Mouse (Mus musculus) embryonic facial prominence, embryonic 13.5 days (tissue): ENCODE data around the gene Olig3. TPM values are rescaled to one million over a fixed set of nuclear protein-coding genes. Genes with fewer than 3 reads are reported as not detected.

ENCODE experiments used
- ATAC-seq: fragments of 200-750 bp; cut with Nextera tagmentation; 2 replicates; pipeline ENCODE4 v1.8.0; 2017; ENCODE audit warnings: low read depth; ENCODE audit not compliant: insufficient number of reproducible peaks, insufficient read depth, low FRiP score, low TSS enrichment
- H3K27ac ChIP-seq: fragments of 300-500 bp; sonication (generic); 2 replicates; pipeline ENCODE4 v1.5.1; 2015; ENCODE audit warnings: moderate library complexity, mild to moderate bottlenecking, inconsistent platforms
- H3K27me3 ChIP-seq: fragments of 300-500 bp; sonication (generic); 2 replicates; pipeline ENCODE4 v1.6.1; 2015; ENCODE audit warnings: mild to moderate bottlenecking, inconsistent platforms
- H3K36me3 ChIP-seq: fragments of 300-500 bp; sonication (generic); 2 replicates; pipeline ENCODE4 v1.6.1; 2015; ENCODE audit warnings: mild to moderate bottlenecking, inconsistent platforms
- H3K4me1 ChIP-seq: fragments of 300-500 bp; sonication (generic); 2 replicates; pipeline ENCODE4 v1.6.1; 2015; ENCODE audit warnings: inconsistent platforms
- H3K4me2 ChIP-seq: fragments of 300-500 bp; sonication (generic); 2 replicates; pipeline ENCODE4 v1.6.1; 2015; ENCODE audit warnings: moderate library complexity, mild to moderate bottlenecking, inconsistent platforms
- H3K4me3 ChIP-seq: fragments of 300-500 bp; sonication (generic); 2 replicates; pipeline ENCODE4 v1.5.1; 2015; ENCODE audit warnings: mild to moderate bottlenecking, inconsistent platforms
- H3K9ac ChIP-seq: fragments of 300-500 bp; sonication (generic); 2 replicates; pipeline ENCODE4 v1.6.1; 2015; ENCODE audit warnings: mild to moderate bottlenecking, inconsistent platforms
- H3K9me3 ChIP-seq: fragments of 300-500 bp; sonication (generic); 2 replicates; pipeline ENCODE4 v1.6.1; 2016; ENCODE audit warnings: inconsistent platforms
- WGBS: fragments of 180-500 bp; shearing (Covaris S2); methylation state at CpG from one replicate; pipeline ENCODE4 v1.1.7; 2015; ENCODE audit warnings: mixed read lengths; 5-methylcytosine and 5-hydroxymethylcytosine counted together
- polyA plus RNA-seq: library from polyadenylated mRNA; unstranded; fragments of >200 nt; fragmentation: Nextera tagmentation; extraction: Ambion mirVana; gene quantifications from 2 replicates; pipeline ENCODE4 v1.2.1, GENCODE M21; 2015

Olig3 gene
- polyA plus RNA-seq, result 0.35 TPM in 1 of 2 replicates, not detected in the other

- ATAC-seq, result no peak
- Histone ChIP-seq H3K4me3 (peak within 1 kb of the TSS; percentile 16; the same call in 1 of the 2 replicates), H3K27ac (no peak within 1 kb of the TSS), H3K9me3 (no peaks in the 10 kb centered on the region), H3K9ac (no peak within 1 kb of the TSS; the same call in 1 of the 2 replicates), H3K4me1 (peaks cover 10% of the 10 kb centered on the region), H3K27me3 (peaks cover 98% of the 10 kb centered on the region), H3K36me3 (no peaks in the 10 kb centered on the region), H3K4me2 (peak within 1 kb of the TSS; percentile 37)
- under 1% methylated on average over 9 of the region's 9 CpGs for WGBS
These were observed at the start of gene Olig3 for GRCm38 (mm10) chr10:19356071-19356583. Olig3 (plus strand) TSS chr10:19356533.

GRCm38 (mm10) chr10:19309681-19310395, 46.5 kb upstream of the Olig3 start:
- Histone ChIP-seq H3K9ac (no peak overlapping the region), H3K27ac (no peak overlapping the region), H3K36me3 (no peaks in the 10 kb centered on the region), H3K4me1 (no peaks in the 10 kb centered on the region), H3K4me2 (no peak overlapping the region), H3K9me3 (no peaks in the 10 kb centered on the region), H3K27me3 (no peaks in the 10 kb centered on the region; the same call in 1 of the 2 replicates), H3K4me3 (no peak overlapping the region)
- ATAC-seq, result no peak
- WGBS, result 25% methylated on average over 5 of the region's 5 CpGs

GRCm38 (mm10) chr10:19310471-19310870, 45.9 kb upstream of the Olig3 start:
- Histone ChIP-seq H3K4me2 (no peak overlapping the region), H3K9me3 (no peaks in the 10 kb centered on the region), H3K4me3 (no peak overlapping the region), H3K27me3 (no peaks in the 10 kb centered on the region; the same call in 1 of the 2 replicates), H3K27ac (no peak overlapping the region), H3K4me1 (no peaks in the 10 kb centered on the region), H3K36me3 (no peaks in the 10 kb centered on the region), H3K9ac (no peak overlapping the region)
- ATAC-seq, result no peak
- WGBS, result 36% methylated on average over 5 of the region's 5 CpGs

GRCm38 (mm10) chr10:19317962-19318812, 38.1 kb upstream of the Olig3 start:
- H3K4me2 ChIP-seq, result no peak overlapping the region
- no peaks in the 10 kb centered on the region for H3K27me3 ChIP-seq
- H3K36me3 ChIP-seq, result no peaks in the 10 kb centered on the region
- H3K27ac ChIP-seq, result no peak overlapping the region
- no peaks in the 10 kb centered on the region for H3K4me1 ChIP-seq
- H3K9me3 ChIP-seq, result no peaks in the 10 kb centered on the region
- ATAC-seq, result no peak
- H3K4me3 ChIP-seq, result no peak overlapping the region
- no peak overlapping the region for H3K9ac ChIP-seq
- 80% methylated on average over 19 of the region's 19 CpGs for WGBS

GRCm38 (mm10) chr10:19321781-19322180, 34.6 kb upstream of the Olig3 start:
- ATAC-seq, result no peak
- Histone ChIP-seq H3K9me3 (no peaks in the 10 kb centered on the region), H3K36me3 (no peaks in the 10 kb centered on the region), H3K4me3 (no peak overlapping the region), H3K27me3 (no peaks in the 10 kb centered on the region), H3K4me2 (no peak overlapping the region), H3K4me1 (no peaks in the 10 kb centered on the region), H3K27ac (no peak overlapping the region), H3K9ac (no peak overlapping the region)
- WGBS, result 79% methylated on average over 2 of the region's 2 CpGs

- no peak overlapping the region for H3K27ac ChIP-seq
- H3K36me3 ChIP-seq, result no peaks in the 10 kb centered on the region
- H3K4me1 ChIP-seq, result no peaks in the 10 kb centered on the region
- WGBS, result 16% methylated on average over 3 of the region's 3 CpGs
- no peak overlapping the region for H3K4me3 ChIP-seq
- ATAC-seq, result no peak
- no peak overlapping the region for H3K9ac ChIP-seq
- H3K4me2 ChIP-seq, result no peak overlapping the region
- 0 out of 2 replicates have a peak, but pooled peaks cover 5% of the 10 kb centered on the region for H3K27me3 ChIP-seq
- H3K9me3 ChIP-seq, result no peaks in the 10 kb centered on the region
These were observed 27.0 kb upstream of the Olig3 start for GRCm38 (mm10) chr10:19329191-19329777.

GRCm38 (mm10) chr10:19333425-19333824, 22.9 kb upstream of the Olig3 start:
- no peak overlapping the region for H3K9ac ChIP-seq
- H3K36me3 ChIP-seq, result no peaks in the 10 kb centered on the region
- WGBS, result 41% methylated on average over 1 of the region's 1 CpGs
- H3K4me1 ChIP-seq, result no peaks in the 10 kb centered on the region
- H3K4me3 ChIP-seq, result no peak overlapping the region
- no peak overlapping the region for H3K4me2 ChIP-seq
- no peak for ATAC-seq
- no peak overlapping the region for H3K27ac ChIP-seq
- 0 out of 2 replicates have a peak, but pooled peaks cover 5% of the 10 kb centered on the region for H3K27me3 ChIP-seq
- H3K9me3 ChIP-seq, result no peaks in the 10 kb centered on the region

- Histone ChIP-seq H3K9me3 (no peaks in the 10 kb centered on the region), H3K4me1 (peaks cover 6% of the 10 kb centered on the region), H3K4me3 (peak overlapping the region; percentile 1; the same call in 1 of the 2 replicates), H3K9ac (no peak overlapping the region), H3K27me3 (peaks cover 38% of the 10 kb centered on the region), H3K27ac (no peak overlapping the region), H3K36me3 (no peaks in the 10 kb centered on the region), H3K4me2 (peak overlapping the region; percentile 14; the same call in 1 of the 2 replicates)
- ATAC-seq, result no peak
- 6% methylated on average over 18 of the region's 18 CpGs for WGBS
These were observed 17.4 kb upstream of the Olig3 start for GRCm38 (mm10) chr10:19338695-19339630.

GRCm38 (mm10) chr10:19344039-19344438, 12.3 kb upstream of the Olig3 start:
- ATAC-seq, result no peak
- 88% methylated on average over 6 of the region's 6 CpGs for WGBS
- Histone ChIP-seq H3K9me3 (no peaks in the 10 kb centered on the region), H3K36me3 (no peaks in the 10 kb centered on the region), H3K27me3 (peaks cover 53% of the 10 kb centered on the region), H3K4me3 (no peak overlapping the region), H3K27ac (no peak overlapping the region), H3K9ac (no peak overlapping the region), H3K4me2 (no peak overlapping the region), H3K4me1 (peaks cover 1% of the 10 kb centered on the region; the same call in 1 of the 2 replicates)

- Histone ChIP-seq H3K27me3 (peaks cover 61% of the 10 kb centered on the region), H3K4me1 (no peaks in the 10 kb centered on the region), H3K36me3 (no peaks in the 10 kb centered on the region), H3K9ac (no peak overlapping the region), H3K9me3 (no peaks in the 10 kb centered on the region), H3K4me2 (no peak overlapping the region), H3K4me3 (no peak overlapping the region), H3K27ac (no peak overlapping the region)
- WGBS, result 36% methylated on average over 3 of the region's 3 CpGs
- no peak for ATAC-seq
These were observed 7.0 kb upstream of the Olig3 start for GRCm38 (mm10) chr10:19349326-19349725.
